Mouse (Mus musculus) heart, adult 2 months (tissue): ENCODE results near the gene Wdr91.

Experiments
- CTCF ChIP-seq: fragments of 200-600 bp; IDR thresholded peaks from 2 replicates; pipeline ENCODE4 v1.8.1; 2022; ENCODE audit warnings: antibody characterized with exemption, mild to moderate bottlenecking, moderate library complexity
- EP300 ChIP-seq: fragments of 200-500 bp; IDR thresholded peaks from 2 replicates; pipeline ENCODE4 v1.6.1; 2011; ENCODE audit warnings: low read depth, low read length, control low read depth; ENCODE audit not compliant: insufficient read depth

DNA sequence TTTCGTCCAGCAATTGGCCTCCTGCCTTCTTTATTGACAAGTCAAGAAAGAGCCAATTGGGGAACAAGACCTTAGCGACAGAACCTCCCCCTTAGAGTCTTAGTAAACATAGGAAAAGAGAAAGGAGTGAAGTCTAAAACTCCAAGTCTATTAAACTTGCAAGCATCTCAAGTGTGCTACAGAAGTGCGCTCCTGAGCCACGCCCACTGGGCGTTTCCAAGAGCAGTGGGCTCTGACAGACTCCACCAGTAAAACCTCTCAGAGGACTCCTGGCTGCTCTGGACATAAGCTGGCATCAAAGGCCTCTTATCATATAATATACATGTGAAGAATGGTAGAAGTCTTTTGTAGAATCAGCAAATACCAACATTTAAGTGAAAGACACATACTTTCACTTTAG lies 7.2 kb downstream of the Wdr91 start:
- no peak for TF ChIP-seq CTCF
- TF ChIP-seq EP300 = no peak
